Mouse (Mus musculus) intestine, postnatal 0 days (tissue): ENCODE measurements at regions not wholly inside any gene's neighbourhood (a gene's known extent, or its start where the extent isn't known, plus 50 kb on each side); places are given as distances from the start of the nearest gene placed in this dataset.

ENCODE experiments used
- ATAC-seq: fragments of 200-750 bp; cut with Nextera tagmentation; 2 replicates; pipeline ENCODE4 v1.8.0; 2017; ENCODE audit warnings: mild to moderate bottlenecking, moderate TSS enrichment, moderate library complexity
- H3K27ac ChIP-seq: fragments of 300-500 bp; sonication (generic); 2 replicates; pipeline ENCODE4 v1.5.1; 2014; ENCODE audit warnings: mild to moderate bottlenecking, low read depth, low read length, moderate library complexity
- H3K27me3 ChIP-seq: fragments of 300-500 bp; sonication (generic); replicated peaks from 2 replicates; pipeline ENCODE4 v1.6.1; 2014; ENCODE audit warnings: low read length, mixed read lengths; ENCODE audit not compliant: control insufficient read depth, insufficient read depth
- H3K36me3 ChIP-seq: fragments of 300-500 bp; sonication (generic); 2 replicates; pipeline ENCODE4 v1.6.1; 2014; ENCODE audit warnings: mild to moderate bottlenecking, moderate library complexity; ENCODE audit not compliant: control insufficient read depth, insufficient read depth
- H3K4me1 ChIP-seq: fragments of 300-500 bp; sonication (generic); replicated peaks from 2 replicates; pipeline ENCODE4 v1.6.1; 2014; ENCODE audit warnings: antibody characterized with exemption, low read length, mixed read lengths; ENCODE audit not compliant: control insufficient read depth, insufficient read depth
- H3K4me2 ChIP-seq: fragments of 300-500 bp; sonication (generic); replicated peaks from 2 replicates; pipeline ENCODE4 v1.6.1; 2014; ENCODE audit warnings: low read depth, mild to moderate bottlenecking, moderate library complexity
- H3K4me3 ChIP-seq: fragments of 300-500 bp; sonication (generic); 2 replicates; pipeline ENCODE4 v1.5.1; 2014; ENCODE audit warnings: low read depth, low read length
- H3K9ac ChIP-seq: fragments of 300-500 bp; sonication (generic); 2 replicates; pipeline ENCODE4 v1.6.1; 2014; ENCODE audit warnings: mild to moderate bottlenecking, low read depth, low read length
- H3K9me3 ChIP-seq: fragments of 300-500 bp; sonication (generic); 2 replicates; pipeline ENCODE4 v1.6.1; 2016; ENCODE audit warnings: mixed run types; ENCODE audit not compliant: control insufficient read depth
- CTCF ChIP-seq: sonication (generic); IDR thresholded peaks from 2 replicates; pipeline ENCODE4 v1.5.1; 2016; ENCODE audit warnings: low read depth, mild to moderate bottlenecking, control low read depth, antibody characterized with exemption, moderate library complexity
- WGBS: fragments of 180-500 bp; shearing (Covaris S2); extraction: QIAGEN DNeasy Blood & Tissue Kit; methylation state at CpG from one replicate; pipeline ENCODE4 v1.1.7; 2014; 5-methylcytosine and 5-hydroxymethylcytosine counted together

DNA sequence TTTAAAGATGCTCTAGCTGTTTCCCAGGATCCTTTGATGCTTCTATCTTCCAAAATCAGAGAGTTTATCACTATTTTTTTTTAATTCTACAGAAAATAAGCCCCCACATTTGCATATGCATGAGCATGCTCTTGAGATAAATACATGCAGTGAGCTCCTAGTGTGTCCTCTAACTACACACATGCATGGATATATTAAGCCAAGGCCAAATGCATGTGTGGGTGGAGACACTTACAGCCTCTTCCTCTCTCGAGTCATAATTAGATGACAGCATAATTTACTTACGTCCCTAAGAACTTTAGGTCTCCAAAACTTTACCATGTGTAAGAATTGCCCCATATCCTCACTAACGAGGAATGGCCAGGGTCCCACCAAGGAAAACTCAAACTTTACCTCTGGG lies 189.9 kb upstream of the Gcfc2 start:
- Histone ChIP-seq H3K4me2 (no peak overlapping the region), H3K9ac (no peak overlapping the region), H3K4me1 (no peaks in the 10 kb centered on the region), H3K27me3 (no peaks in the 10 kb centered on the region), H3K4me3 (no peak overlapping the region), H3K27ac (no peak overlapping the region), H3K36me3 (no peaks in the 10 kb centered on the region), H3K9me3 (no peaks in the 10 kb centered on the region)
- TF ChIP-seq CTCF = no peak
- no peak for ATAC-seq
- WGBS = 84% methylated on average over 3 of the region's 3 CpGs

DNA sequence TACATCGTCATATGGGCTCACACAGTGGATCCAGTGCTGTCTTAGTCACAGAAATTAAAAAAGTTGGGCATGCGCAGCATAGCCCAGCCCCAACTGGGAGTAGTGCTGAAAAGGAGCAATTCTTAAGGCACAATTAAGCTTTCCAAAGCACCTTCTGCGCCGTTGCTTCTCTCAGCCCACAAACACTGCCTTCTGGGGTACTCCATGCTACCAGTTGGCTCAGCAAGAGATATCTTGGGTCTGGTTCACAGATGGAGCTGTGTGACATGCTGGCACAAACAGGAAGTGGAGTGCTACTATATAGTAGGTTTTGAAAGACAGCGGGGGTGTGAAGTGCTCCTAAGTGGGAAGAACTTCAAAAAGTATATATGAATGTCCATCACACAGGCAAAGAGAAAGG lies 185.0 kb upstream of the Gcfc2 start:
- H3K27me3 ChIP-seq = no peaks in the 10 kb centered on the region
- ATAC-seq = no peak
- TF ChIP-seq CTCF = no peak
- no peaks in the 10 kb centered on the region for H3K36me3 ChIP-seq
- H3K9me3 ChIP-seq = no peaks in the 10 kb centered on the region
- H3K4me2 ChIP-seq = no peak overlapping the region
- H3K27ac ChIP-seq = no peak overlapping the region
- no peak overlapping the region for H3K4me3 ChIP-seq
- no peak overlapping the region for H3K9ac ChIP-seq
- H3K4me1 ChIP-seq = no peaks in the 10 kb centered on the region
- WGBS = 90% methylated on average over 5 of the region's 5 CpGs

DNA sequence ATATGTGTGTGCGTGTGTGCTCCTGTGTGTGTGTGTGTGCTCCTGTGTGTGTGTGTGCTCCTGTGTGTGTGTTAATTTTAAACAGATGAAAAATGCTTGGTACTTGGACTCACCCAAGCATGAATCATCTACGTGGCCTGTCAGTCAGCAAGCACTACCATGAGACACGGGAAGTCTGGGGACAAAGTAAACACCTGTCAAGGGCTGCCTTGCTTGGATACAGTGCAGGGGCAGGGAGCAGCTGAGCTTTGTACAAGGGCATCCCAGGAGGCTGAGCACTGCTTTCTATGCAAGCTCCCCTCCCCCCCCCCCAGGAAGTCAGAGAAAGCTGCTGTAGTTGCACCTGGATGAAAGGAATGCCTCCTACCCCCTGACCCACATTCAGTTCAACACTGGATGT lies 173.8 kb upstream of the Gcfc2 start:
- H3K4me2 ChIP-seq = no peak overlapping the region
- H3K36me3 ChIP-seq = no peaks in the 10 kb centered on the region
- no peak overlapping the region for H3K4me3 ChIP-seq
- WGBS = 31% methylated on average over 3 of the region's 3 CpGs
- no peaks in the 10 kb centered on the region for H3K4me1 ChIP-seq
- H3K27me3 ChIP-seq = no peaks in the 10 kb centered on the region
- H3K9ac ChIP-seq = no peak overlapping the region
- H3K27ac ChIP-seq = no peak overlapping the region
- no peak for ATAC-seq
- H3K9me3 ChIP-seq = no peaks in the 10 kb centered on the region
- no peak for TF ChIP-seq CTCF

DNA sequence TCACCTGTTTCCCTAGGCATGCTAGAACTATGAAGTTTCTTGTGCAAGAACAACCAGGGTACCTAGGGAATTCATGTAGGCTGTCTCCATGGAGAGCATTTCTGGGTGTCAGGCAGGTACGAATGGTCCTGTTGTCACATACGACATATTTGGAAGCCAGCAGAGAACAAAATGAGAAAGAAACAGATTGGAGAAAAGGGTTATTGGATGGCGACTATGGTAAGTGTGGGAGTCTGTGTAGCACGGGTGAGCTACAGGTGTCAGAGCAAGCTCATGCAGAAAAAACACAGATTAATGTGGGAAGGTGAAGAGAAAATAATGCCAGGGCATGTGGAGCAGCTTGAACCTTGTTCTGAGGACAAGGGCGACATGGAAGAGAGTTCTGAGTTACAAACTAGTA lies 171.8 kb upstream of the Gcfc2 start:
- Histone ChIP-seq H3K27me3 (no peaks in the 10 kb centered on the region), H3K9me3 (no peaks in the 10 kb centered on the region), H3K9ac (no peak overlapping the region), H3K4me2 (no peak overlapping the region), H3K4me3 (no peak overlapping the region), H3K4me1 (no peaks in the 10 kb centered on the region), H3K36me3 (no peaks in the 10 kb centered on the region), H3K27ac (no peak overlapping the region)
- ATAC-seq = no peak
- WGBS = 88% methylated on average over 5 of the region's 5 CpGs
- no peak for TF ChIP-seq CTCF

DNA sequence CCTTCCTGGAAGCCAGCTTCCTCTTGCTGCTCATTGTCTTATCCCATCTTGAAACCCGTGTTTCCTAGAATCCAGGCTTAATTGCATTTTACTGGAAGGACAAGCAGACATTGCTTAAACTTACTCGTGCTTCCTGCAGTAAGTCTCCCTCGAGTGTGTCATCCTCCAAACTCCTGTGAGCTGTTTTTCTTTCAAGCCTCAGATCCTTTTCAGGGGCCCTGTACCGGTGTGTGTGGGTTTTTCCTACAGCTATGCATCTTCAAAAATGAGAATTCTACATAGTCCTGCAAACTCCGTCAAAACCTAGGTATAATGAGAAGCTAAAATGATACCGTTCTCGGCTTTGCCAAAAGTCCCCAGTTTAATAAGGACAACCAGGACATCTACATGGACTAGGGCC lies 167.2 kb upstream of the Gcfc2 start:
- WGBS = 68% methylated on average over 7 of the region's 7 CpGs

DNA sequence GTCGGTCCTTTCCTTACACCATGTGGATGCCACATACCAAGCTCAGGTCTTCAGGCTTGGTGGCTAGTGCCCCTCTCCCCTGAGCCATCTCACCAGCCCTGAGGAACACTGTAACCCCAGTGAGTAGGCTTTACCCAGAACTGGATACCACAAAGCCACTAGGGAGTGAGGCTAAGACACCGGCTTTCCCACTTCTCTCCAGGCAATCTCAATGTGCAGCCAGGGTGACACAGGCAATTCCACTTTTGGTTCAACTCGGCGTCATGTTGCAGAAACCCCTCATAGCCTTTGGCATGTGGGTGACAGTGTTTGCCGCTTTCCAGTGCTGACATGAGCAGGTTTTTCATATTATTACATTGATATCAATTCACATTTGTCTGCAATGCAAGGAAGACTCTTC lies 164.6 kb upstream of the Gcfc2 start:
- no peak for ATAC-seq
- Histone ChIP-seq H3K9ac (no peak overlapping the region), H3K4me1 (no peaks in the 10 kb centered on the region), H3K27me3 (no peaks in the 10 kb centered on the region), H3K4me3 (no peak overlapping the region), H3K4me2 (no peak overlapping the region), H3K27ac (no peak overlapping the region), H3K9me3 (no peaks in the 10 kb centered on the region), H3K36me3 (no peaks in the 10 kb centered on the region)
- no peak for TF ChIP-seq CTCF
- WGBS = 82% methylated on average over 5 of the region's 5 CpGs

More for the DNA sequence above, 167.2 kb upstream of the Gcfc2 start:
- Histone ChIP-seq H3K4me1 (no peaks in the 10 kb centered on the region), H3K4me2 (no peak overlapping the region), H3K9me3 (no peaks in the 10 kb centered on the region), H3K27me3 (no peaks in the 10 kb centered on the region), H3K9ac (no peak overlapping the region), H3K36me3 (no peaks in the 10 kb centered on the region), H3K27ac (no peak overlapping the region), H3K4me3 (no peak overlapping the region)
- no peak for TF ChIP-seq CTCF
- ATAC-seq = no peak

DNA sequence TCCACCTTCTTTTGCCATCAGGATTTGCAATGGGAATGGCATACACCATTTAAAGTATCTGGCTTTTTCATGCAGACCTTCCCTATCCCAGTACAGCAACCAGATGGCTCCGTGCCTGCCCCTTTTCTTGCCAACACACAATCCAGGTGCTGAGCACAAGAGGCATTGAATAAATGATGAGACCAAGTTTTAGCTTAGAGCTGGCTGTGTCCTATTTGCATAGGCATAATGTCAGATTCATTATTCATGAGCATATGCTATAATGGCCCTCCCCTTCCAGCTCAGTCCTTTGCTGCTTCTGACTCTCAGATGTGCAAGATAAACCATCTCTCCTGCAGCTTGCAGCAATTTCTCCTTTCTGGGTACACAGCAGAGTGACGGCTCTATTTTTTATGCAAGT lies 163.3 kb upstream of the Gcfc2 start:
- H3K9ac ChIP-seq = no peak overlapping the region
- H3K27ac ChIP-seq = no peak overlapping the region
- no peak for ATAC-seq
- no peak for TF ChIP-seq CTCF
- no peaks in the 10 kb centered on the region for H3K36me3 ChIP-seq
- WGBS = 64% methylated on average over 2 of the region's 2 CpGs
- no peak overlapping the region for H3K4me2 ChIP-seq
- H3K9me3 ChIP-seq = no peaks in the 10 kb centered on the region
- no peaks in the 10 kb centered on the region for H3K27me3 ChIP-seq
- H3K4me3 ChIP-seq = no peak overlapping the region
- H3K4me1 ChIP-seq = no peaks in the 10 kb centered on the region
